Mouse (Mus musculus): Measurements from ENCODE around the gene Lgi1. TPM values are rescaled to one million over a fixed set of nuclear protein-coding genes. Genes with fewer than 3 reads are reported as not detected.

Gene Lgi1
- 8.8 and 13.3 TPM in 2 replicates for polyA plus RNA-seq (2014; fragmentation: Nextera tagmentation; extraction: Ambion mirVana)

- Histone ChIP-seq H3K27ac (ENCODE audit: low read depth, low read length) (peak within 1 kb of the TSS; percentile 82), H3K9me3 (replicated peaks; ENCODE audit: control insufficient read depth, low read length) (no peaks in the 10 kb centered on the region), H3K36me3 (ENCODE audit: control insufficient read depth, insufficient read depth, low read length) (no peaks in the 10 kb centered on the region), H3K9ac (ENCODE audit: low read length) (peak within 1 kb of the TSS; percentile 53), H3K4me3 (ENCODE audit: low read depth, low read length) (peak within 1 kb of the TSS; percentile 23), H3K4me1 (ENCODE audit: control insufficient read depth, insufficient read depth, low read length) (peaks cover 12% of the 10 kb centered on the region; the same call in 1 of the 2 replicates), H3K27me3 (replicated peaks; ENCODE audit: control insufficient read depth, insufficient read depth, low read length) (no peaks in the 10 kb centered on the region), H3K4me2 (ENCODE audit: low read length) (peak within 1 kb of the TSS; percentile 51)
- ATAC-seq (peak; percentile 61), DNase-seq (ENCODE audit: low spot score) (peak; percentile 44)
- 24% methylated on average over 21 of the region's 21 CpGs for WGBS
Observed at GRCm38 (mm10) chr19:38264505-38265500, at the start of gene Lgi1. TSS of gene Lgi1 (plus strand) at chr19:38264536.

DNA sequence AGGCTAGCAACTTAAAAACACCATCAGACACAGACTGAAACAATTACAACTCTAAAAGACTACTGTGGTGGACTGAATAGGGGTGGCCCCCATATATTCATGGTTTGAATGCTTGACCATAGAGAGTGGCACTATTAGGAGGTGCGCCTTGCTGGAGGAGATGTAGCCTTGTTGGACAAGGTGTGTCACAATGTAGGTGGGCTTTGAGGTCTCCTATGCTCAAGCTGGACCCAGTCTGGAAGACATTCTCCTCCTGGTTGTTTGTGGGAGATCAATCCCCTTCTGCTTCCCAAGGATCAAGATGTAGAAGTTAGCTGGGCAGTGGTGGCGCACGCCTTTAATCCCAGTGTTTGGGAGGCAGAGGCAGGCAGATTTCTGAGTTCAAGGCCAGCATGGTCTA lies 46.6 kb upstream of the Lgi1 start:
- H3K36me3 ChIP-seq (ENCODE audit: control insufficient read depth, insufficient read depth, low read length), result peaks cover 23% of the 10 kb centered on the region
- ATAC-seq, result no peak
- no peak overlapping the region for H3K4me3 ChIP-seq (ENCODE audit: low read depth, low read length)
- peaks cover under 1% of the 10 kb centered on the region; the same call in 1 of the 2 replicates for H3K4me1 ChIP-seq (ENCODE audit: control insufficient read depth, insufficient read depth, low read length)
- H3K9me3 ChIP-seq (replicated peaks; ENCODE audit: control insufficient read depth, low read length), result no peaks in the 10 kb centered on the region
- no peak for DNase-seq (ENCODE audit: low spot score)
- no peak overlapping the region for H3K27ac ChIP-seq (ENCODE audit: low read depth, low read length)
- H3K4me2 ChIP-seq (ENCODE audit: low read length), result no peak overlapping the region
- 99% methylated on average over 3 of the region's 3 CpGs for WGBS
- H3K27me3 ChIP-seq (replicated peaks; ENCODE audit: control insufficient read depth, insufficient read depth, low read length), result no peaks in the 10 kb centered on the region
- H3K9ac ChIP-seq (ENCODE audit: low read length), result no peak overlapping the region

GRCm38 (mm10) chr19:38223356-38223904 lies 40.9 kb upstream of the Lgi1 start:
- Histone ChIP-seq H3K27me3 (replicated peaks; ENCODE audit: control insufficient read depth, insufficient read depth, low read length) (no peaks in the 10 kb centered on the region), H3K9me3 (replicated peaks; ENCODE audit: control insufficient read depth, low read length) (no peaks in the 10 kb centered on the region), H3K4me1 (ENCODE audit: control insufficient read depth, insufficient read depth, low read length) (peaks cover 8% of the 10 kb centered on the region; the same call in 1 of the 2 replicates), H3K27ac (ENCODE audit: low read depth, low read length) (peak overlapping the region; percentile 94), H3K4me2 (ENCODE audit: low read length) (peak overlapping the region; percentile 76), H3K4me3 (ENCODE audit: low read depth, low read length) (peak overlapping the region; percentile 53), H3K9ac (ENCODE audit: low read length) (peak overlapping the region; percentile 75), H3K36me3 (ENCODE audit: control insufficient read depth, insufficient read depth, low read length) (peaks cover 9% of the 10 kb centered on the region)
- no peak for DNase-seq (ENCODE audit: low spot score)
- 14% methylated on average over 12 of the region's 12 CpGs for WGBS
- peak; percentile 11; the same call in 1 of the 2 replicates for ATAC-seq

- peak; percentile 94 for DNase-seq (ENCODE audit: low spot score)
- Histone ChIP-seq H3K27ac (ENCODE audit: low read depth, low read length) (peak within 1 kb of the TSS; percentile 94), H3K36me3 (ENCODE audit: control insufficient read depth, insufficient read depth, low read length) (peaks cover 5% of the 10 kb centered on the region; the same call in 1 of the 2 replicates), H3K4me2 (ENCODE audit: low read length) (peak within 1 kb of the TSS; percentile 76), H3K4me3 (ENCODE audit: low read depth, low read length) (peak within 1 kb of the TSS; percentile 53), H3K9me3 (replicated peaks; ENCODE audit: control insufficient read depth, low read length) (no peaks in the 10 kb centered on the region), H3K27me3 (replicated peaks; ENCODE audit: control insufficient read depth, insufficient read depth, low read length) (no peaks in the 10 kb centered on the region), H3K4me1 (ENCODE audit: control insufficient read depth, insufficient read depth, low read length) (peaks cover 8% of the 10 kb centered on the region; the same call in 1 of the 2 replicates), H3K9ac (ENCODE audit: low read length) (peak within 1 kb of the TSS; percentile 75)
- under 1% methylated on average over 49 of the region's 49 CpGs for WGBS
- peak; percentile 98 for ATAC-seq
Observed at GRCm38 (mm10) chr19:38223905-38224684, 40.2 kb upstream of the Lgi1 start, which contains the start of gene Fra10ac1. TSS of gene Fra10ac1 (minus strand) at chr19:38224156.

DNA sequence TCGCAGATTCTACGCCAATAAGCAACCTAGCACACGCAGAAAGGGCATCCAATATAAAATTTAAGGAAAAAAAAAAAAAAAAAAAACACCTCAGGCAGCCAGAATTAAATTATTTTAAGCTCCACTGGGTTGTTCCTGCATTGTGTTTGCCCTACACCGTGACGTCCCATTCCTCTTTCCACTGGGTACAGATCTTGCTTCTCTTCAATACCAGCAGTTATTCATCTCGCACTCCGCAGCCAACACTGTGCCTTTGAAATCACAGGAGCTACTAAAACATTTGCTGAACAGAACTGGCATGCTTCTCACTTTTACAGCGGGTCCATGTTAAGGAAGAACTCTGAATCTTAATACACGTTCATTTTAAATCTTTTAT lies 39.7 kb upstream of the Lgi1 start:
- peak overlapping the region; percentile 53 for H3K4me3 ChIP-seq (ENCODE audit: low read depth, low read length)
- peak; percentile 52; the same call in 1 of the 2 replicates for ATAC-seq
- peaks cover 8% of the 10 kb centered on the region; the same call in 1 of the 2 replicates for H3K4me1 ChIP-seq (ENCODE audit: control insufficient read depth, insufficient read depth, low read length)
- no peaks in the 10 kb centered on the region for H3K27me3 ChIP-seq (replicated peaks; ENCODE audit: control insufficient read depth, insufficient read depth, low read length)
- peak overlapping the region; percentile 75 for H3K9ac ChIP-seq (ENCODE audit: low read length)
- peak overlapping the region; percentile 76 for H3K4me2 ChIP-seq (ENCODE audit: low read length)
- 5% methylated on average over 9 of the region's 9 CpGs for WGBS
- peak overlapping the region; percentile 94 for H3K27ac ChIP-seq (ENCODE audit: low read depth, low read length)
- DNase-seq (ENCODE audit: low spot score), result peak; percentile 68
- H3K36me3 ChIP-seq (ENCODE audit: control insufficient read depth, insufficient read depth, low read length), result peaks cover 1% of the 10 kb centered on the region; the same call in 1 of the 2 replicates
- H3K9me3 ChIP-seq (replicated peaks; ENCODE audit: control insufficient read depth, low read length), result no peaks in the 10 kb centered on the region

DNA sequence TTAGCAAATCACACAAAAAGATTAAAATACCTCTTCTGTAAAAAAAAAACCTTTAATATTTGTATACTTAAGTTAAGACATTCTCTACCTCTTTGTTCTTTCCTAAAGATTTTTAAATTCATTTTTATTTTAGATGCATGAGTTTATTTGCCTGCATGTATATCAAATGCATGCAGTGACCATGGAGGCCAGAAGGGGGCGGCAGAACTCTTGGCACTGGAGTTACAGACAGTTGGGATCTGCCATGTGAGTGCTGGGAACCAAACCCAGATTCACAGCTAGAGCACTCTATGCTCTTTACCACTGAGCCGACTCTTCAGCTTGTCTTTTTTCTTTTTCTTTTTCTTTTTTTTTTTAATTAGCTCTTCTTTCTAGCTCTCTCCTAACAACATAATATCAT lies 35.6 kb upstream of the Lgi1 start:
- no peak for DNase-seq (ENCODE audit: low spot score)

DNA sequence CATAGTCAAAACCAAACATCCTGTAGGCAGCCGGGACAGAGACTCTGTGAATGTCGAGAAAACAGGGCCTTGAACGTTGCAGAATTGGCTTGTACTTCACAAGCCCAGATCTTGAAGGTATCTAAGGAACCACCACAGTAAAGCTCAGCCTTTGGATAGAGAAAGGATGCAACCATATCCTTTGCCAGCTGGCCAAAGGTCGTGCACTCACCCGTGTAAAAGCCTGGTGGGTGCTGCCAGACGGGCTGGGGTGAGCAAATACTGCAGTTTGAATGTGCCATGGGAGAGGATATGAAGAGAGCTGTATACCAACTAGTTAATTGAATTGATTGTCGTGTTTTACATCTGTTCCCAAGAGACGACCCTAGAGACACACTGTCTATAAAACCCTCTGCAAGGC lies 32.2 kb upstream of the Lgi1 start:
- no peak overlapping the region for H3K4me2 ChIP-seq (ENCODE audit: low read length)
- H3K36me3 ChIP-seq (ENCODE audit: control insufficient read depth, insufficient read depth, low read length), result no peaks in the 10 kb centered on the region
- no peak overlapping the region for H3K27ac ChIP-seq (ENCODE audit: low read depth, low read length)
- no peaks in the 10 kb centered on the region for H3K9me3 ChIP-seq (replicated peaks; ENCODE audit: control insufficient read depth, low read length)
- WGBS, result 63% methylated on average over 8 of the region's 8 CpGs
- no peak overlapping the region for H3K9ac ChIP-seq (ENCODE audit: low read length)
- no peak for DNase-seq (ENCODE audit: low spot score)
- no peak overlapping the region for H3K4me3 ChIP-seq (ENCODE audit: low read depth, low read length)
- no peaks in the 10 kb centered on the region for H3K4me1 ChIP-seq (ENCODE audit: control insufficient read depth, insufficient read depth, low read length)
- no peaks in the 10 kb centered on the region for H3K27me3 ChIP-seq (replicated peaks; ENCODE audit: control insufficient read depth, insufficient read depth, low read length)
- ATAC-seq, result no peak

More for the DNA sequence above, 35.6 kb upstream of the Lgi1 start:
- no peak for ATAC-seq
- 54% methylated on average over 2 of the region's 2 CpGs for WGBS
- Histone ChIP-seq H3K36me3 (ENCODE audit: control insufficient read depth, insufficient read depth, low read length) (no peaks in the 10 kb centered on the region), H3K9me3 (replicated peaks; ENCODE audit: control insufficient read depth, low read length) (no peaks in the 10 kb centered on the region), H3K4me2 (ENCODE audit: low read length) (no peak overlapping the region), H3K4me3 (ENCODE audit: low read depth, low read length) (no peak overlapping the region), H3K27me3 (replicated peaks; ENCODE audit: control insufficient read depth, insufficient read depth, low read length) (no peaks in the 10 kb centered on the region), H3K9ac (ENCODE audit: low read length) (no peak overlapping the region), H3K4me1 (ENCODE audit: control insufficient read depth, insufficient read depth, low read length) (no peaks in the 10 kb centered on the region), H3K27ac (ENCODE audit: low read depth, low read length) (no peak overlapping the region)

DNA sequence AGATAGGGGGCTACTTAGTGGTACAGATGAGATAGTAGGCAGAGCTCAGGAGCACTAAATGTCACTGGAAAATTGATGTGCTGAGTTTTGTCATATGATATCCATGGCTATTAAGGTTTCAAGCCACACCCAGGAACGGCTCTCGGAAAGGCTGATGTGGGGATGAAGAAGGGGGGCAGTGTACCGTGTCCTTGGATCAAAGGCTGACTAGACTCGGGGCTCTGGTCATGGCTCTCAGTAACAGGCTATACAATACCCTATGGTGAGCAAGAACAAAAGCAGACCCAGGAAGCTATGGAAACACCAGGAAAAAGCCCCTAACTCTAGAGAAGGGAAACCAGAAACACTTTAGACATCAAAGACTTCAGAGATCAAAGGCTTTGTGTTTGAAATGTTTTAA lies 31.8 kb upstream of the Lgi1 start:
- 5% methylated on average over 4 of the region's 4 CpGs for WGBS
- Histone ChIP-seq H3K27ac (ENCODE audit: low read depth, low read length) (no peak overlapping the region), H3K4me2 (ENCODE audit: low read length) (no peak overlapping the region), H3K4me1 (ENCODE audit: control insufficient read depth, insufficient read depth, low read length) (no peaks in the 10 kb centered on the region), H3K27me3 (replicated peaks; ENCODE audit: control insufficient read depth, insufficient read depth, low read length) (no peaks in the 10 kb centered on the region), H3K4me3 (ENCODE audit: low read depth, low read length) (no peak overlapping the region), H3K9me3 (replicated peaks; ENCODE audit: control insufficient read depth, low read length) (no peaks in the 10 kb centered on the region), H3K36me3 (ENCODE audit: control insufficient read depth, insufficient read depth, low read length) (no peaks in the 10 kb centered on the region), H3K9ac (ENCODE audit: low read length) (no peak overlapping the region)
- ATAC-seq (no peak), DNase-seq (ENCODE audit: low spot score) (no peak)

Data from forebrain, embryonic 14.5 days (tissue).